Mouse (Mus musculus) liver, embryonic 16.5 days (tissue): Measurements from ENCODE around the gene Clmp. TPM values are rescaled to one million over a fixed set of nuclear protein-coding genes. Genes with fewer than 3 reads are reported as not detected.
A peak's percentile ranks its signal among the peaks of the same experiment; 100 is the strongest.

Experiments used
- ATAC-seq: fragments of 200-750 bp; cut with Nextera tagmentation; 2 replicates; pipeline ENCODE4 v1.8.0; 2017; ENCODE audit warnings: low read depth, mild to moderate bottlenecking, moderate number of reproducible peaks, moderate library complexity
- H3K27ac ChIP-seq: fragments of 300-500 bp; sonication (generic); 2 replicates; pipeline ENCODE4 v1.5.1; 2014; ENCODE audit warnings: mild to moderate bottlenecking, low read length
- H3K27me3 ChIP-seq: fragments of 300-500 bp; sonication (generic); 2 replicates; pipeline ENCODE4 v1.6.1; 2014; ENCODE audit warnings: low read depth, low read length, mixed read lengths; ENCODE audit not compliant: control insufficient read depth, insufficient read depth
- H3K36me3 ChIP-seq: fragments of 300-500 bp; sonication (generic); 2 replicates; pipeline ENCODE4 v1.6.1; 2014; ENCODE audit warnings: mild to moderate bottlenecking; ENCODE audit not compliant: control insufficient read depth, insufficient read depth
- H3K4me1 ChIP-seq: fragments of 300-500 bp; sonication (generic); 2 replicates; pipeline ENCODE4 v1.6.1; 2014; ENCODE audit warnings: low read depth, low read length, mixed read lengths; ENCODE audit not compliant: control insufficient read depth
- H3K4me2 ChIP-seq: fragments of 300-500 bp; sonication (generic); 2 replicates; pipeline ENCODE4 v1.6.1; 2014; ENCODE audit warnings: low read depth, low read length, mixed read lengths
- H3K4me3 ChIP-seq: fragments of 300-500 bp; sonication (generic); 2 replicates; pipeline ENCODE4 v1.5.1; 2014; ENCODE audit warnings: low read depth, mild to moderate bottlenecking, low read length
- H3K9ac ChIP-seq: fragments of 300-500 bp; sonication (generic); 2 replicates; pipeline ENCODE4 v1.6.1; 2014; ENCODE audit warnings: low read depth, low read length
- H3K9me3 ChIP-seq: fragments of 300-500 bp; sonication (generic); replicated peaks from 2 replicates; pipeline ENCODE4 v1.6.1; 2016; ENCODE audit warnings: low read length; ENCODE audit not compliant: control insufficient read depth
- WGBS: fragments of 180-500 bp; shearing (Covaris S2); extraction: QIAGEN DNeasy Blood & Tissue Kit; methylation state at CpG from one replicate; pipeline ENCODE4 v1.1.7; 2014; ENCODE audit not compliant: insufficient replicate concordance; 5-methylcytosine and 5-hydroxymethylcytosine counted together
- polyA plus RNA-seq: library from polyadenylated mRNA; unstranded; fragments of >200 nt; fragmentation: Nextera tagmentation; extraction: Ambion mirVana; gene quantifications from 2 replicates; pipeline ENCODE4 v1.2.1, GENCODE M21; 2015

The Clmp gene
- polyA plus RNA-seq, 1 experiment from 2014 or later: 1.2 TPM

DNA sequence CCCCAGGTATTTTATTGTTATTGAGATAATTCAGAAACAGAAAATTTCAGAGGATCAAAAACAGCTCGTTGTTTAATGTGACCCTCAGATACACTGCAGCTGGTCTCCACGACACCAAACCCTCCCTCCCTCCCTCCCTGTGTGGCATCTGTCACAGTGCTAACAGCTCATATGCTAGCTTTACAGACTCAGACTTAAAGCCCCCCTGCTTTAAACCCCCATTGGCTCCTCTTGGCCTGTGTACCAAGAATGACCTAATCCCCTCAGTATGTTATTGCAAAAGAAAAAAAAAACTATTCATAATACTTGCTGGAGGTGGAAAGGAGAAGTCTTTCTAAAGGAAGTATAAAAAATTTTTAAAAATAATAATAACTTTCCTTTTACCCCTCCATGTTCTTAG is 46.5 kb downstream of the Clmp start:
- no peaks in the 10 kb centered on the region for H3K9me3 ChIP-seq
- no peaks in the 10 kb centered on the region; the same call in 1 of the 2 replicates for H3K27me3 ChIP-seq
- ATAC-seq: no peak
- no peak overlapping the region for H3K27ac ChIP-seq
- H3K4me1 ChIP-seq: no peaks in the 10 kb centered on the region; the same call in 1 of the 2 replicates
- no peak overlapping the region for H3K9ac ChIP-seq
- no peaks in the 10 kb centered on the region for H3K36me3 ChIP-seq
- no peak overlapping the region for H3K4me2 ChIP-seq
- H3K4me3 ChIP-seq: no peak overlapping the region
- WGBS: 36% methylated on average over 2 of the region's 2 CpGs

DNA sequence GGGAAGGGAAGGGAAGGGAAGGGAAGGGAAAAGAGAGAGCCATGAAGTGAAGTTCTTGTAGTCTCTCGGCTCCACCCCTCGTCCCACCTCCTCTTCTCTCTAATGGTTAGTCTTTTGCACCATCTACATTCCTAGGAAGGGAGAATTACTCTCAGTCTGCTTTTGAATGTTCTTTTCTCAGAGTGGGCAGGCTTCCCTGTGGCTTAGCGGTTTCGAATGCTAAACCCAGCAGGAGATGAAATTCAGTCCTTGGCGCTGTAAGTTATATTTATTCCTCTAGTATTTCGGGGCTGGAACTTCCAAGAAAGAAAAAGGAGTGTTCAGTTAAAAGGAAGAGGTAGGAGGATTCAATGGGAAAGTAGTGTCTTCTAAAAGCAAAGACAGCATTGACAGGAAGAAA is 51.4 kb downstream of the Clmp start:
- H3K27ac ChIP-seq: no peak overlapping the region
- 68% methylated on average over 6 of the region's 6 CpGs for WGBS

DNA sequence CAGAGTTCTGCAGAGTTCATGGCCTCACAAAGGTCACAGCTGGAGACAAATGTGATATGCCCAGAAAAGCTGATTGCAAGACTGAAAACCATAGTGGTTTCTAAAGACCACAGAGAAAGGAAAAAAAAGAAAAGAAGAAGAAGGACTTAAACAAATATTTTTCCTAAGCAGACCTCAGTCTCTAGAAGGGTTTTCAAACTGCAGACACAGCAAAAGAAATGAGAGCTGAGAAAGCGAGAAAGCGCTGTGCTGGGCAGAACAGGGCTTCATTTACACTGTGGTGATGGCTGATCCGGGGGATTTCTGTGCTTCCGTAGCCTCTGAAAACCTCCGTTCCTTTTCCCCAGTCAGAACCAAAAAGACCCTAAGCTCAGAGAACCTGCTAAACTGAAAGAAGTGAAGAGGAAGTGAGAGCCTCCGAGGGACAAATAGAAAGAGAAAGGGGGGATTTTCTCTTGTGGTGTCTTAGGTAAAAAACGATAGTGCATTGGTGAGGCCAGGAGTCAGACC is 57.8 kb downstream of the Clmp start:
- WGBS: 26% methylated on average over 7 of the region's 7 CpGs
- no peak overlapping the region for H3K4me3 ChIP-seq
- no peak for ATAC-seq
- no peak overlapping the region for H3K4me2 ChIP-seq
- H3K4me1 ChIP-seq: no peaks in the 10 kb centered on the region; the same call in 1 of the 2 replicates
- no peaks in the 10 kb centered on the region for H3K9me3 ChIP-seq
- H3K27me3 ChIP-seq: no peaks in the 10 kb centered on the region
- H3K36me3 ChIP-seq: no peaks in the 10 kb centered on the region
- no peak overlapping the region for H3K27ac ChIP-seq
- no peak overlapping the region for H3K9ac ChIP-seq

More for the DNA sequence above, 51.4 kb downstream of the Clmp start:
- Histone ChIP-seq H3K4me3 (no peak overlapping the region), H3K4me2 (no peak overlapping the region), H3K27me3 (no peaks in the 10 kb centered on the region), H3K36me3 (no peaks in the 10 kb centered on the region), H3K9ac (no peak overlapping the region), H3K9me3 (no peaks in the 10 kb centered on the region), H3K4me1 (no peaks in the 10 kb centered on the region)
- no peak for ATAC-seq

DNA sequence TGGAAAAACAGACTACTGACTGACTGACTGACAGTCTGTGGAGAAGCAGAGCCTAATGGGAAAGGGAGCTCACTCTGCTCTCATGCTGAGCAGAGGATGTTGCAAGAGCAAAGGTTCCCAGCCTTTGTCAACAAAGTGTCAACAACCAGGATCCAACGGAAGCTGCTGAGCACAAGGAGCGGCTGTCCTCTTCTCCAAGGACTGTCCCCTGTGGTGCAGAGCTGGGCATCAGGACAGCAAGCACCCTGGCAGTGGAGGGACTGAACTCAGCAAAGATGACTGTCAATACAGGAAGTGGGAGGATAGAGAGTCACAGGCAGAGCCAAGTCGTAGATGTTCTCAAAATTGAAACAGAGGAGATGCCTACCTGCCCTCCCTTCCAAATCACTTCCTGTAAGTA is 58.5 kb downstream of the Clmp start:
- Histone ChIP-seq H3K4me2 (no peak overlapping the region), H3K4me3 (no peak overlapping the region), H3K4me1 (no peaks in the 10 kb centered on the region; the same call in 1 of the 2 replicates), H3K9ac (no peak overlapping the region), H3K27ac (no peak overlapping the region), H3K9me3 (no peaks in the 10 kb centered on the region), H3K36me3 (no peaks in the 10 kb centered on the region), H3K27me3 (no peaks in the 10 kb centered on the region)
- 23% methylated on average over 3 of the region's 3 CpGs for WGBS
- ATAC-seq: peak; percentile 66; the same call in 1 of the 2 replicates

DNA sequence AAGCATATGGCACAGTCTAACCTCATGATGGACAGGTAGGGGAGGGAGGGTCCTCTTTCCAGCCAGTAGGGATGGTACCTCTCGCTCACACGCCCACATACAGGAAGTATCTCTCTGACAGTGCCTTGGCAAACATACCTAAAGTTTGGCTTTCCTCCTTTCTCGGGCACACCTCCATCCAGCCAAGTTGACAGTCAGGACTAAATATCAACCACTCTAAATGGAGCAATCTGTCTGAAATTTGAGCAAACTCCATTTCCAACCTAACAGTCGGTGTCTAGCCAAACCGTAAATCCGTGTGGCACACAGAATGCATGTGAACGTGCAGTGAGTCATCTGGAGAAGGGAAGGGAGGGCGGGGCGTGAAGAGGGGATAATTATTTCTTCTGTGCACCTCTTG is 61.0 kb downstream of the Clmp start:
- Histone ChIP-seq H3K27ac (no peak overlapping the region), H3K27me3 (no peaks in the 10 kb centered on the region), H3K9me3 (no peaks in the 10 kb centered on the region), H3K4me2 (no peak overlapping the region), H3K36me3 (no peaks in the 10 kb centered on the region), H3K4me1 (no peaks in the 10 kb centered on the region; the same call in 1 of the 2 replicates), H3K9ac (no peak overlapping the region), H3K4me3 (no peak overlapping the region)
- WGBS: 57% methylated on average over 9 of the region's 9 CpGs
- ATAC-seq: no peak

DNA sequence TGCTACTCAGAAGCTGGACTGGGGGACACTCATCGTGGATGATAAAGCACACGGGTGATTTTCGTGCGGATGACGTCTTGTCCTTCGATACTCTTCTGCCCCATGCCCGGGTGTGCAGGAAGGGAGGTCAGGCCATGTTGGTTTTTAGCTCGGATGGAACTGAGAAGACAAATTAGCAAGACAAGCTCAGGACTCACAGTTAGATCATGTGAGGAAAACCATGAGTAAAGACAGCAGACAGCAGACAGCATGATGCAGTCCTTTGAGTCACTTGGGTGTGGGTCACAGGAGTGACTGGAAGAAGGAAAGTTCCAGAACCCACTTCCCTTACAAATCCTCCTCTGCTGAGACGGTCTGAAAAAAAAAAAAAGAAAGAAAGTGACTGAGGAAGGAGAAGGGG is 61.5 kb downstream of the Clmp start:
- no peak overlapping the region for H3K4me2 ChIP-seq
- H3K36me3 ChIP-seq: no peaks in the 10 kb centered on the region
- no peaks in the 10 kb centered on the region for H3K9me3 ChIP-seq
- no peaks in the 10 kb centered on the region; the same call in 1 of the 2 replicates for H3K4me1 ChIP-seq
- H3K4me3 ChIP-seq: no peak overlapping the region
- H3K9ac ChIP-seq: no peak overlapping the region
- no peaks in the 10 kb centered on the region for H3K27me3 ChIP-seq
- 69% methylated on average over 9 of the region's 9 CpGs for WGBS
- no peak overlapping the region for H3K27ac ChIP-seq
- ATAC-seq: no peak

DNA sequence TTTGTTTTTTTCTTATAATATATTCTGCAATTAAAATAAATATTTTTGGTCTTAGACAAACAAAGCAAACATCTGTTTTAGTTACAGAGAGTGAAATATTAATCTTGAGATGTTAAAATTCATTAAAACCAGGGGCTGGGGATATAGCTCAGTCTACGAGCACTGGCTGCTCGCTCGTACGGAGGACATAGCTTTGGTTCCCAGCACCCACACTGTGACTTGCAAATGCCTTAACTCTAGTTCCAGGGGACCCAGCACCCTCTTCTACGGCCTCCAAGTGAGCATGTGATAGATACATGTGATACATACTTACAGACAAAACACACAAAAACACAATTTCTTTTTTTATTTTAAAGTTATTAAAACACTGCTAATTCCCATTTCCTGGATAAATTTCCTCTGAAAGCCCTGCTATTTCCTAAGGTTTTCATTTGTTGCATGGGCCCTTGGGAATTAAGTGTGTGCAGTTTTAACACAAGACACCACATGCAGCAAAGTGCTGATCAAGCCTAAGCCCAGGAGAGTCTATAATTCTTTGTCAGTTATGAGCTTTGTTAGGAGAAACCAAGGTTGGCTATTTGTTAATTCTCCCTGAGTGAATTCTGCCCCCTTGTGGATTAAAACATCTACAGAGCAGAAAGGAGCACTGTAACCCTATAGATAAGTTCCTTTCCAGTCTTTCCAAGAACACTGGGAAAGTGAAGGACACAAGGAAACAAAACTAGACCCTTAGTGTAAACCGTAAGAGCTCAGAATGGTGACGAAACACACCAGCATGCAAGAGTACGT is 64.3 kb downstream of the Clmp start:
- no peaks in the 10 kb centered on the region for H3K9me3 ChIP-seq
- H3K4me1 ChIP-seq: no peaks in the 10 kb centered on the region
- ATAC-seq: no peak
- H3K36me3 ChIP-seq: no peaks in the 10 kb centered on the region
- no peak overlapping the region for H3K27ac ChIP-seq
- H3K9ac ChIP-seq: no peak overlapping the region
- H3K4me2 ChIP-seq: no peak overlapping the region
- no peak overlapping the region for H3K4me3 ChIP-seq
- no peaks in the 10 kb centered on the region for H3K27me3 ChIP-seq
- WGBS: 63% methylated on average over 8 of the region's 8 CpGs

DNA sequence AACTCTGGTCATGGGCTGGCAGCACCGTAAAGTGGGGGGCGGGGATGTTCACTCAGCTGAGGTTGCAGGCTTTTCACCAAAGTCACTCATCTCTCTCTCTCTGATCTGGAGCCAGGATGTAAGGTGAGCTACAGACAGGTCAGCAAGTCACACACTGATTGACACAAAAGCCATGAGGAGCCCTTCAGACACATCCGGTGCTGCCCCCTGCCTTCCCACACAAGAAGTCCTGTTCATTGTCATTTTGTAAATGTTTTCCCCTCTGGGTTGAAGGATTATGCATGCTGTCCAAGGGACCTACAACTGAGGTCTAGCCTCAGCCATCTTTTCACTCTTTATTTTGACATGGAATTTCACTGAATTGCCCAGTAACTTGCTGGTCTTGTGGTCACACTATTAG is 66.0 kb downstream of the Clmp start:
- H3K4me3 ChIP-seq: no peak overlapping the region
- H3K4me1 ChIP-seq: no peaks in the 10 kb centered on the region; the same call in 1 of the 2 replicates
- no peaks in the 10 kb centered on the region for H3K9me3 ChIP-seq
- ATAC-seq: no peak
- H3K4me2 ChIP-seq: no peak overlapping the region
- H3K27me3 ChIP-seq: no peaks in the 10 kb centered on the region
- 54% methylated on average over 3 of the region's 3 CpGs for WGBS
- no peaks in the 10 kb centered on the region for H3K36me3 ChIP-seq
- H3K27ac ChIP-seq: no peak overlapping the region
- no peak overlapping the region for H3K9ac ChIP-seq

DNA sequence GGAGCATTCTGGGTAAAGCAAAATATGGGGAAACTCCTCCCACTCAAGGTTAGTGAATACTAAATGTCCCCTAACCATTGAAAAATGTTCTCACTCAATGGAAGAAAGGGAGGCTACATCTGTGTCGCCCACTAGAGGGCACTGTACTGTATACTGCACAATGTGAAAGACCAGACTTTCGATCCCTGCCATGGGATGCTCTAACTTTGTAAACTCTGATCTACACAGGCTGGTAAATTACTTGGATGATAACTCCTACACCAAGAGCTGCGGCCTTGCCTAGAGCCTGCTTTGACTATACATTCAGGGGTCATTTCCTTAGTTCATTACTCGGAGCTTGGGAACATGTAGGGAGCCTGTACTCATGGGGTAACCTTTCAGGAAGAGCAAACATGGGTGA is 70.6 kb downstream of the Clmp start:
- Histone ChIP-seq H3K27ac (no peak overlapping the region), H3K4me1 (peaks cover 7% of the 10 kb centered on the region), H3K4me3 (0 out of 2 replicates have a peak overlapping the region, but pooled peaks have one; percentile 10), H3K9me3 (no peaks in the 10 kb centered on the region), H3K36me3 (no peaks in the 10 kb centered on the region), H3K27me3 (no peaks in the 10 kb centered on the region), H3K9ac (no peak overlapping the region), H3K4me2 (peak overlapping the region; percentile 37)
- peak; percentile 50; the same call in 1 of the 2 replicates for ATAC-seq
- WGBS: 19% methylated on average over 4 of the region's 4 CpGs
